Comparison of ENCODE assay signal across 8 mouse cellular contexts in the genomic region with DNA sequence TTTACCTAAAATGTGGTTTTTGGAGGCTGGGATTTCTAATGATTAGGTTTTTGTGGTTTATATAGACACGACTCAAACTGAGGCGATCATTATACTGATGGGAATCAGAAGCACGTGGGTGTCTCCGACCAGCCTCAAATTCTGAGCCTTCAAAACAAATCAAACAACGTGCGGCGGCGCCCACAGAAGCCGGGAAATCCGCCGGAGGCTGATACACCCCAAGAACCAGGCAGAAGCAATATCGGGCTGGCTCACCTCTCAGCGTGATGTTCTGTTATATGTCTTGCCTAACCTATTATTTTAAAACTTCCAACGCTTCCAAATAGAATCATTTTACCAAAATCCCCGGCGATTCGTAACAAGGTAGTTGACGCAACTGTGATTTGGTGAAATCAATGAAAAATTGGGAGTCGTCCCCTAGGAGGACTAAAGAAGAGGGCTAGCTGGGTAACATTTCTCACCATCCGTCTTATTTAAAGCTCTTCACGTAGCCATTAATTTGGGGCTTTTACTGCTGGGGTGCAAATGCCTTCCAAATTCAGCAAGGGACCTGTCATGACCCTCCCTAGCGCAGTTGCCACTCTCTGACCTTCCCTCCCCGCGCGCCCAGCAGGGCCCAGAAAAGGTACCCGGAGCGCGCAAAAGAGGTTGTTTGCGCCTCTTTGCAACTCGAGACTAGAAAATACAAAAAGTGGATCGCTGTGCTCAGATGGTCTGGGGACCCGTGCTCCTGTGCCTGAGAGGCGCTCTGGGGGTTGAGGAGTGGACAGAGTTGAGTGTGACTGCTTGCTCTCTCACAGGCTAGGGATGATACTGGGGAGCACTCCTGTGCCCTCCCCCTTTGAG. TPM values are rescaled to one million over a fixed set of nuclear protein-coding genes. Genes with fewer than 3 reads are reported as not detected.
DNase-seq lines count a peak whose midpoint lies in the region; ATAC-seq and TF ChIP-seq lines count a peak whose summit lies in the region.

No protein-coding gene starts in this region.

- H3K4me1 ChIP-seq in embryonic facial prominence, embryonic 13.5 days: peaks cover 40% of the 10 kb centered on the region
- peaks cover 31% of the 10 kb centered on the region for H3K4me1 ChIP-seq in hindbrain, embryonic 16.5 days (ENCODE audit: control insufficient read depth, insufficient read depth, low read depth, low read length)
- peaks cover 20% of the 10 kb centered on the region for H3K4me1 ChIP-seq in midbrain, embryonic 14.5 days (ENCODE audit: control insufficient read depth, insufficient read depth, low read length)

- peak; percentile 26 to 41 for DNase-seq in left cerebral cortex, adult 2 months (ENCODE audit: extremely low spot score in 1 of 2, low spot score in 2 of 2)
- DNase-seq in left cerebral cortex, adult 11 months (ENCODE audit: low spot score): no peak
- DNase-seq in NIH3T3 (ENCODE audit: low read depth): peak; percentile 67
- DNase-seq in midbrain, embryonic 14.5 days: peak; percentile 52
- no peak for DNase-seq in gastrocnemius, adult 8-10 months (ENCODE audit: low spot score in 2 of 2)
- no peak for DNase-seq in c-Kit-positive CD71-positive TER-119-positive erythroid progenitor cells, embryonic 14.5 days (ENCODE audit: low spot score)

- peak overlapping the region; percentile 84 for H3K4me2 ChIP-seq in embryonic facial prominence, embryonic 13.5 days
- peak overlapping the region; percentile 41 for H3K4me2 ChIP-seq in hindbrain, embryonic 16.5 days (ENCODE audit: low read length)
- peak overlapping the region; percentile 8 for H3K4me2 ChIP-seq in midbrain, embryonic 14.5 days (ENCODE audit: low read length)

- H3K9me3 ChIP-seq in embryonic facial prominence, embryonic 13.5 days: no peaks in the 10 kb centered on the region
- H3K9me3 ChIP-seq in hindbrain, embryonic 16.5 days (ENCODE audit: control insufficient read depth, low read length): no peaks in the 10 kb centered on the region
- H3K9me3 ChIP-seq in midbrain, embryonic 14.5 days (ENCODE audit: control insufficient read depth, low read length): no peaks in the 10 kb centered on the region

- no peak for TF ChIP-seq CTCF in left cerebral cortex, adult 2 months (IDR thresholded peaks at IDR 0.05)

- H3K27ac ChIP-seq in left cerebral cortex, adult 2 months: no peak overlapping the region
- peak overlapping the region; percentile 87 for H3K27ac ChIP-seq in embryonic facial prominence, embryonic 13.5 days
- no peak overlapping the region for H3K27ac ChIP-seq in hindbrain, embryonic 16.5 days (ENCODE audit: low read depth, low read length)
- no peak overlapping the region for H3K27ac ChIP-seq in midbrain, embryonic 14.5 days (replicated peaks; ENCODE audit: low read depth, low read length)

- intact Hi-C loops in left cerebral cortex, adult 2 months (cut with DNase I): loop anchor here (2.0 to 5.0 kb wide), 4 partner anchors 39 to 635 kb away; a partner anchor contains a TSS

- H3K9ac ChIP-seq in embryonic facial prominence, embryonic 13.5 days: peak overlapping the region; percentile 95
- H3K9ac ChIP-seq in hindbrain, embryonic 16.5 days (ENCODE audit: low read depth, low read length): no peak overlapping the region
- no peak overlapping the region for H3K9ac ChIP-seq in midbrain, embryonic 14.5 days (replicated peaks; ENCODE audit: low read length)

- H3K27me3 ChIP-seq in embryonic facial prominence, embryonic 13.5 days: peaks cover 30% of the 10 kb centered on the region
- peaks cover 32% of the 10 kb centered on the region for H3K27me3 ChIP-seq in hindbrain, embryonic 16.5 days (replicated peaks; ENCODE audit: control insufficient read depth, insufficient read depth, low read length)
- H3K27me3 ChIP-seq in midbrain, embryonic 14.5 days (ENCODE audit: control insufficient read depth, insufficient read depth, low read length): peaks cover 68% of the 10 kb centered on the region

- H3K4me3 ChIP-seq in left cerebral cortex, adult 2 months: peak overlapping the region; percentile 86
- H3K4me3 ChIP-seq in embryonic facial prominence, embryonic 13.5 days: peak overlapping the region; percentile 77
- H3K4me3 ChIP-seq in hindbrain, embryonic 16.5 days (ENCODE audit: low read length): peak overlapping the region; percentile 2; the same call in 1 of the 2 replicates
- H3K4me3 ChIP-seq in midbrain, embryonic 14.5 days (replicated peaks; ENCODE audit: low read depth, low read length): 0 out of 2 replicates have a peak overlapping the region, but pooled peaks have one; percentile 3

- under 1% methylated on average over 33 of the region's 33 CpGs for WGBS in embryonic facial prominence, embryonic 13.5 days
- WGBS in hindbrain, embryonic 16.5 days: under 1% methylated on average over 33 of the region's 33 CpGs
- WGBS in midbrain, embryonic 14.5 days: under 1% methylated on average over 33 of the region's 33 CpGs

- no peak for ATAC-seq in embryonic facial prominence, embryonic 13.5 days (ENCODE audit: insufficient number of reproducible peaks, insufficient read depth, low FRiP score, low TSS enrichment, low read depth)
- ATAC-seq in hindbrain, embryonic 16.5 days: no peak
- no peak for ATAC-seq in midbrain, embryonic 14.5 days (ENCODE audit: low FRiP score, low TSS enrichment)

- no peaks in the 10 kb centered on the region for H3K36me3 ChIP-seq in embryonic facial prominence, embryonic 13.5 days
- no peaks in the 10 kb centered on the region for H3K36me3 ChIP-seq in hindbrain, embryonic 16.5 days (ENCODE audit: control insufficient read depth, insufficient read depth, low read length)
- H3K36me3 ChIP-seq in midbrain, embryonic 14.5 days (ENCODE audit: control insufficient read depth, insufficient read depth, low read length): no peaks in the 10 kb centered on the region

RNA-seq across cellular contexts. Expression of a gene that starts 39.5 kb away (rescaled TPM):
- 10 to 100 TPM; 11.0 to 14.3 TPM for total RNA-seq in left cerebral cortex, adult 2 months (2021)
- polyA plus RNA-seq in embryonic facial prominence, embryonic 13.5 days (2015; fragmentation: Nextera tagmentation; extraction: Ambion mirVana): 24.5 and 25.4 TPM in 2 replicates
- polyA plus RNA-seq in hindbrain, embryonic 16.5 days (2015; fragmentation: Nextera tagmentation; extraction: Ambion mirVana): 24.2 and 27.3 TPM in 2 replicates
- 19.9 and 21.9 TPM in 2 replicates for polyA plus RNA-seq in midbrain, embryonic 14.5 days (2014; fragmentation: Nextera tagmentation; extraction: Ambion mirVana)
- 10 to 100 TPM in 3 of 4 experiments, 1 to 10 TPM in 1; 9.9 to 20.2 (median 15.0) TPM for total RNA-seq in gastrocnemius, adult 8-10 months (2022)

Comparison
In these comparisons a context has a peak if more than half of its experiments do, and no peak if none do; other contexts are left out.
1. DNase-seq: peak in left cerebral cortex, adult 2 months (2 of 2), NIH3T3 (single experiment) and midbrain, embryonic 14.5 days (single experiment); none in left cerebral cortex, adult 11 months (single experiment), gastrocnemius, adult 8-10 months (0 of 2) and c-Kit-positive CD71-positive TER-119-positive erythroid progenitor cells, embryonic 14.5 days (single experiment).
2. H3K4me3 ChIP-seq: peak in every context shown above with its lines; median percentile 86 in left cerebral cortex, adult 2 months; 77 in embryonic facial prominence, embryonic 13.5 days; 3 in midbrain, embryonic 14.5 days; 2 in hindbrain, embryonic 16.5 days.
3. H3K4me2 ChIP-seq: peak in every context shown above with its lines; median percentile 84 in embryonic facial prominence, embryonic 13.5 days; 41 in hindbrain, embryonic 16.5 days; 8 in midbrain, embryonic 14.5 days.